Mouse (Mus musculus) MEL (cell line): Measurements from ENCODE around the gene BC025920.

ENCODE experiments used
- CHD2 ChIP-seq: IDR thresholded peaks from 2 replicates; pipeline ENCODE4 v1.6.1; 2011; ENCODE audit warnings: low read length, improper control_type of control experiment
- CTCF ChIP-seq, 3 experiments: IDR thresholded peaks in 2 of 3; conservative IDR thresholded peaks in 1 of 3; 2 replicates each; pipeline ENCODE4 v1.5.1; 2011 to 2012; ENCODE audit warnings: low read length in 3 of 3, low read depth in 2 of 3, mild to moderate bottlenecking in 2 of 3, improper control_type of control experiment in 1 of 3, inconsistent platforms in 1 of 3, mixed read lengths in 1 of 3, moderate library complexity in 1 of 3; ENCODE audit not compliant: control insufficient read depth in 1 of 3, insufficient read depth in 1 of 3, poor library complexity in 1 of 3, severe bottlenecking in 1 of 3
- E2F4 ChIP-seq: IDR thresholded peaks from 2 replicates; pipeline ENCODE4 v1.6.1; 2011; ENCODE audit warnings: low read depth, low read length, improper control_type of control experiment, borderline replicate concordance
- GATA1 ChIP-seq: IDR thresholded peaks from 2 replicates; pipeline ENCODE4 v1.6.1; 2011; ENCODE audit warnings: low read depth, low read length, improper control_type of control experiment
- MAFK ChIP-seq: IDR thresholded peaks from 2 replicates; pipeline ENCODE4 v1.6.1; 2011; ENCODE audit warnings: low read depth, mild to moderate bottlenecking, low read length, improper control_type of control experiment, borderline replicate concordance
- MAX ChIP-seq: IDR thresholded peaks from 2 replicates; pipeline ENCODE4 v1.6.1; 2011; ENCODE audit warnings: low read length, improper control_type of control experiment
- NRF1 ChIP-seq: IDR thresholded peaks from 2 replicates; pipeline ENCODE4 v1.6.1; 2014; ENCODE audit warnings: low read depth, mild to moderate bottlenecking, inconsistent platforms, low read length, improper control_type of control experiment, moderate library complexity; ENCODE audit not compliant: poor library complexity, insufficient read depth, severe bottlenecking
- POLR2A ChIP-seq, 2 experiments: IDR thresholded peaks; 2 replicates each; pipeline ENCODE4 v1.6.1; 2011 to 2012; ENCODE audit warnings: low read length in 2 of 2, mild to moderate bottlenecking in 2 of 2, control low read depth in 1 of 2, improper control_type of control experiment in 1 of 2, low read depth in 1 of 2, moderate library complexity in 1 of 2; ENCODE audit not compliant: control insufficient read depth in 1 of 2, insufficient read depth in 1 of 2, poor library complexity in 1 of 2
- RAD21 ChIP-seq: IDR thresholded peaks from 2 replicates; pipeline ENCODE4 v1.6.1; 2011; ENCODE audit warnings: mild to moderate bottlenecking, low read depth, low read length, improper control_type of control experiment
- TBP ChIP-seq: IDR thresholded peaks from 2 replicates; pipeline ENCODE4 v1.8.0; 2011; ENCODE audit warnings: low read depth, low read length, improper control_type of control experiment
- TCF12 ChIP-seq: IDR thresholded peaks from 2 replicates; pipeline ENCODE4 v1.6.1; 2014; ENCODE audit warnings: low read depth, mild to moderate bottlenecking, inconsistent platforms, low read length, improper control_type of control experiment, moderate library complexity
- USF2 ChIP-seq, 2 experiments: IDR thresholded peaks; 2 replicates each; pipeline ENCODE4 v1.6.1; 2011 to 2012; ENCODE audit warnings: improper control_type of control experiment in 2 of 2, low read length in 2 of 2, borderline replicate concordance in 1 of 2, inconsistent platforms in 1 of 2, low read depth in 1 of 2, mild to moderate bottlenecking in 1 of 2; ENCODE audit not compliant: insufficient read depth in 1 of 2
- ZC3H11A ChIP-seq: IDR thresholded peaks from 2 replicates; pipeline ENCODE4 v1.6.1; 2012; ENCODE audit warnings: low read depth, mild to moderate bottlenecking, inconsistent platforms, low read length, improper control_type of control experiment
- ZMIZ1 ChIP-seq: IDR thresholded peaks from 2 replicates; pipeline ENCODE4 v1.6.1; 2012; ENCODE audit warnings: low read depth, mild to moderate bottlenecking, inconsistent platforms, low read length, improper control_type of control experiment, moderate library complexity

DNA sequence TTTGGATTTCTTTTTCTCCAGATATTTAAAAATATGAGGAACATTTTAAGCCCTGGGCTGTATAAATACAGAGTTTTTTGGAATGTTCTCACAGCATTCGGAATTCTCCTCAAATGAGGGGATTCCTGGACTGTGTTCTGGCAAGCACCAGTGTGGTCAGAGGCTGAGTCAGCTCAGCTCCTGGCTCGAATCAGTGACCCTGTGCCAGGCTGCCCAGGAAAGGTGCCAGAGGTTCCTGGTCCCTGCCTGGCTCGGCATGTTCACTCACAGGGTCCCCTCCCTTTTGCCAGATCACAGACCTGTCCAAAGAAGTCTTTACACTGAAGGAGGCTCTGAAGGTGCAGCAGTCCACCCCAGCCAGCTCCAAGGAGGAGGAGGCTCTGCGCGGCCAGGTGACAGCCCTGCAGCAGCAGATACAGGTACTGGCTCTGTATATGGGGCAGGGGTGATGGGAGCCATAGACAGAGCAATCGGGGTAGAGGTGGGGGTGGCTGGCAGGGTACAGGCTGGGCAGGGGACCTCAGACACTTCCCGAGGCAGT is 40.0 kb downstream of the BC025920 start:
- TF ChIP-seq E2F4 (no peak), CTCF (IDR thresholded peaks at IDR 0.05 in 2 of 3, conservative IDR thresholded peaks at IDR 0.05 in 1 of 3; ENCODE audit: control insufficient read depth in 1 of 3, insufficient read depth in 1 of 3, low read depth in 2 of 3, low read length in 3 of 3, poor library complexity in 1 of 3, severe bottlenecking in 1 of 3) (no peak), POLR2A (IDR thresholded peaks at IDR 0.05; ENCODE audit: control insufficient read depth in 1 of 2, insufficient read depth in 1 of 2, low read depth in 1 of 2, low read length in 2 of 2, poor library complexity in 1 of 2) (no peak), TCF12 (no peak), RAD21 (no peak), CHD2 (no peak), MAFK (no peak), USF2 (IDR thresholded peaks at IDR 0.05; ENCODE audit: borderline replicate concordance in 1 of 2, insufficient read depth in 1 of 2, low read depth in 1 of 2, low read length in 2 of 2) (no peak), ZMIZ1 (no peak), GATA1 (no peak), ZC3H11A (no peak), NRF1 (no peak), MAX (no peak), TBP (no peak)
